Mouse (Mus musculus) ES-E14 (cell line): ENCODE data around the gene Nrl.

Source experiments
- CHD2 ChIP-seq: IDR thresholded peaks from 2 replicates; pipeline ENCODE4 v1.6.1; 2014; ENCODE audit warnings: mild to moderate bottlenecking, low read depth, low read length, inconsistent platforms
- HCFC1 ChIP-seq: IDR thresholded peaks from 2 replicates; pipeline ENCODE4 v1.6.1; 2012; ENCODE audit warnings: low read length, inconsistent platforms, borderline replicate concordance; ENCODE audit not compliant: insufficient read depth
- ZC3H11A ChIP-seq: IDR thresholded peaks from 2 replicates; pipeline ENCODE4 v1.6.1; 2012; ENCODE audit warnings: low read depth, mild to moderate bottlenecking, inconsistent platforms, low read length, borderline replicate concordance
- ZNF384 ChIP-seq: IDR thresholded peaks from 2 replicates; pipeline ENCODE4 v1.6.1; 2012; ENCODE audit warnings: low read depth, low read length, inconsistent platforms

DNA sequence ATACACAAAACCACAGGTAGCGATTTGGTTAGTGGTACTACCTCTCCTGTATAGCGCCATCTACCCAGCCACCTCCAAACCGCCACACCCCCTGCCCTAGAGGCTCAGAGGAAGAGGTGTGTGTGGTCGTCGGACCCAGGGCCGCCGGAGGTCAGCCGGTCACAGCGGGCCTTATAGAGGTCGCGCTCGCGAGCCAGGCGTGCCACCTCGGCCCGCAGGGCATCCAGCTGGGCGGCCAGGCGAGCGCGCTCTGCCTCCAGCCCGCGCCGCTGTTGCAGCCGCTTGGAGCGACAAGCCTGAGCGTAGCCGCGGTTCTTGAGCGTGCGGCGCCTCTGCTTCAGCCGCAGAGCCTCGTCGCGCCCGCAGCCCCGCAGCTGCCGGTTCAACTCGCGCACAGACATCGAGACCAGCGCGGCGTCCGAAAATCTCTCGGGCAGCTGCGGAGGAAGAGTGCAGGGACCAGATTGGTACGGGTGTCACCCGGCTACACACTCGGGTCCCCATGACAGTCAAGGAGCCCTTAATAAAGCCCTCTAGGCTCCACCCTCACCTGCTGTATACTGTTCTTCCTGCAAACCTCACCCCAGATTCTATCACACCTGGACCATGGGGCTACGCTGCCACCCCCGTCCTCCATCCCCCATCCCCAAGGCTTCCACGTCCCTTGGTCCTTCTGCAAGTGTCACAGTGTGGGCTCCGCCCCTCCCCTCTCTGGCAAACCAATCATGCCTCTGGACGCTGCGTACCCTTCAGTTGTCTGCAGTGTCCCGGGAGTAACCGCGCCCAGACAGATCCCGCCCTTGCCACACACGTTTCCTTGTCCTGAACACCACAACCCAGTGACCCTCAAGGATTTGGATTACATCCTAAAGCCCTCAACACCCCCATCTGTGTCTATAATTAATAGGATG, 4.1 kb downstream of the Nrl start:
- TF ChIP-seq ZNF384, result no peak
- TF ChIP-seq HCFC1, result no peak
- TF ChIP-seq CHD2, result no peak
- no peak for TF ChIP-seq ZC3H11A
